Mouse (Mus musculus): ENCODE results near the gene Nup210l.
"Not testable (repeated sequence)": the region's sequence is repeated elsewhere in the genome, so short reads cannot be mapped to it uniquely, and the experiment has no call there.

Nup210l gene

DNA sequence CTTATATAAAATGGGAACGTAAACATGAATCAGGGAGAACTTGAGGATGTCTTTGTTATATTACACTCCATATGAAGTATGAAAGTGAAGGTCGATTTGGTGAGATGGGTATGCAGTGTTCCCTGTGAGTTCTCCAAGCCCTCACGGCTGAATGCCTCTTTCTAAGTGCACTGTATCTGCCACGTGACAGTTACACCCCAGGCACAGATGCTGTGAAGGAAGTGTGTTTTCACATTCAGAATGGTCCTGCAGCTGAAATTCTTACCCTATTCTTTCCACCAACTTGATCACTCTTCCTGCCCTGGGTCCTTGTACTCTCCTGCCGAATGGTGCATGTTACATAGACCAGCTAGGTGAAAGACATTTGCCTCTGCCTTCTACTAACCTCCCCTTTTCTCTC lies 6.0 kb upstream of the Nup210l start:
- DNase-seq, result no peak

- no peak for DNase-seq
These were observed 2.9 kb upstream of the Nup210l start for GRCm38 (mm10) chr3:90101010-90101409.

GRCm38 (mm10) chr3:90101673-90102072 lies 2.3 kb upstream of the Nup210l start:
- DNase-seq, result no peak

DNA sequence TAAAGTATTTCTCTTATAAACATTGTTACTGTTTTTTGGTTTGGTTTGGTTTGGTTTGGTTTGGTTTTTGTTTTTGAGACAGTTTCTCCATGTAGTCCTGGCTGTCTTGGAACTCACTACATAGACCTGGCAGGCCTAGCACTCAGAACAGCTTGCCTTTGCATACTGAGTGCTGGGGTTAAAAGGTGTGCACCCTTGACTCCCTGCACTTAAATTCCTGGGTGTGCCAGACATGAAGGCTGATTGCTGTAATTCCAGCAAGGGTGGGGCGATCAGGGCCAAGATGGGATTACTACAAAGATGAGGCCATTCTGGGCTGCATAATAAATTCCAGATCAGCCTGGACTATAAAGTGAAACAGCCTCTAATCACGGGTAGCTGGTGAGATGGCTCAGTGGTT lies 1.7 kb upstream of the Nup210l start:
- DNase-seq, result no peak

GRCm38 (mm10) chr3:90103176-90103575 lies 756 bp upstream of the Nup210l start:
- DNase-seq, result no peak

DNA sequence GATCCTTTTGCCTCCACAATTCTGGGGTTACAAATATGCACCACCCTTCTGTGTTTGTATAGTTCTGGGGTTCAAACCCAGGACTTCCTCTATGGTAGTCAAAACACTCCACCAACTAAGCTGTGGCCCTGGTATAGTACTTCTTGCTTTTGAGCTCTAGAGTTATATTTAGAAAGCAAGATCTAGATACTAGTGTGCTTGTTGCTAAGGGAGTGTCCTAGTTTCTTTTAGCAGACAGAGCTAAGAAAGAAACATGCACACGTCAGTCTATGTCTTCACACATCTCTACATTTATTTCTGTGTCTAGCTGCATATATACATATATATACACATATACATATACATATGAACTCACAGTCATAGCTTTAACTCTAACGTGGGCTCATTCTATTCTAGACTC lies 7.8 kb downstream of the Nup210l start:
- no peak for DNase-seq

DNA sequence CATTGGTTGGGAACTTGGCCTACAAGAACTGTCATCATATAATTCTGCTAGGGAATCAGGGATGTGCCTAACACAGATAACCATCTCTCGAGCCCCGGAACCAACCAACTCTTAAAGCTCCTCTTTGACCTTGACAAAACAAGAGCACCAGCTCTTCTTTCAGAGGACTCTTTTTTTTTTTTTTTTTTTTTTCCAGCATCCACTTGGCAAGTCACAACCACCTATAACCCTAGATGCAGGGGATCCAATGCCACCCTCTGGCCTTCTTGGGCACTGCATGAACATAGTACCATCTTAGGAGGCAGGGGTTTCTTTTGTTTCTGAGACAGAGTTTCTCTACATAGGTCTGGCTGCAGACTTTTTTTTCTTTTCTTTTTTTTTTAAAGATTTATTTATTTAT lies 10.4 kb downstream of the Nup210l start:
- no peak for DNase-seq

GRCm38 (mm10) chr3:90115526-90115925 lies 11.6 kb downstream of the Nup210l start:
- DNase-seq, result no peak

- DNase-seq, result no peak
These were observed 14.3 kb downstream of the Nup210l start for GRCm38 (mm10) chr3:90118132-90118790.

DNA sequence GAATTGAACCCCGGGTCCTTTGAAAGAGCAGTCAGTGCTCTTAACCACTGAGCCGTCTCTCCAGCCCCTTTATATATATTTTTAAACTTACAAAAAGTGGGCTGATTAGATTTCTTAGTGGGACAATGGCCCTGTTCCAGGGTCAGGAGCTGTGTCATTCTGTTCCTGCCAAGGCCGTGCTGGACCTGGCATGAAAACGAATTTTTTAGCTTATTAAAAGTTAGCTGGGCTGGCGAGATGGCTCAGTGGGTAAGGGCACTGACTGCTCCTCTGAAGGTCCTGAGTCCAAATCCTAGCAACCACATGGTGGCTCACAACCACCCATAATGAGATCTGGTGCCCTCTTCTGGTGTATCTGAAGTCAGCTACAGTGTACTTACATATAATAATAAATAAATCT lies 18.1 kb downstream of the Nup210l start:
- DNase-seq, result not testable (repeated sequence)

- no peak for DNase-seq
These were observed 21.8 kb downstream of the Nup210l start for GRCm38 (mm10) chr3:90125710-90126109.

DNA sequence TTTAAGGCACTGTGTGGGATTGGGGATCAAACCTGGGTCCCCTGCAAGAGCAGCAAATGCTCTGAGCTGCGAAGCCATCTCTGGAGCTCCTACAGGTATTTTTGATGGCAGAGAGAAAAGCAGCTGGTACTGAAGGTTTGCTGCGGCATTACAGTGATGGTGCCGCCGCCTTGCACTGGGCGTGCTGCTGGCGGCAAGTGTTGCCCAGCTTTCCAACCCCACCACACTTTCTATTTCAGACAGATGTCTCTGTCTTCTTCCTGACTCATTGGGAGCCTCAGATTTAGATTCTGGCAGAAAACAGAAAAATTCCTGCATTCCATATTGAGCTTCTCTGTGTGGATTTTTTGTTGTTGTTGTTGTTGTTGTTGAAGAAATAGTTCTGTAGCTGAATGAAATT lies 23.9 kb downstream of the Nup210l start:
- no peak for DNase-seq

DNA sequence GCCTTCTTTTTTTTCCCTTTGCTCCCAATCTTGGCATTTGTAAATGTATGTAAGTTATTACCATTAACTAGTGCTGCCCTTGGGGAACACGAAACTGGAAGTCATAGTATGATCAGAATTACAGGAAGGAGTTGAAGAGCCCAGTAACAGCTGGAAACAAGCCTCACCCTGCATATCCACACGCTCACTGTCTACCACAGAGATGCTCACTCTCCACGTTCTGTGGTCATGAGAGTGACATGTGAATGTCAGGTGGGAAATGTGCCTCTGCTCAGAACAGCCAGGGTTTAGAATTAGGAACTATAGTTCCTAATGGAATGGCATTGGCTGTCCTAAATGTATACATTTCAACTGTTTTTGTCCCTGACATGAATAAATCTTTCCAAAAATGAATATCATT lies 28.8 kb downstream of the Nup210l start:
- no peak for DNase-seq

GRCm38 (mm10) chr3:90133331-90133730 lies 29.4 kb downstream of the Nup210l start:
- no peak for DNase-seq

GRCm38 (mm10) chr3:90134483-90134882 lies 30.6 kb downstream of the Nup210l start:
- DNase-seq, result no peak

GRCm38 (mm10) chr3:90134993-90135392 lies 31.1 kb downstream of the Nup210l start:
- no peak for DNase-seq

- DNase-seq, result no peak
These were observed 32.7 kb downstream of the Nup210l start for GRCm38 (mm10) chr3:90136660-90137059.

DNA sequence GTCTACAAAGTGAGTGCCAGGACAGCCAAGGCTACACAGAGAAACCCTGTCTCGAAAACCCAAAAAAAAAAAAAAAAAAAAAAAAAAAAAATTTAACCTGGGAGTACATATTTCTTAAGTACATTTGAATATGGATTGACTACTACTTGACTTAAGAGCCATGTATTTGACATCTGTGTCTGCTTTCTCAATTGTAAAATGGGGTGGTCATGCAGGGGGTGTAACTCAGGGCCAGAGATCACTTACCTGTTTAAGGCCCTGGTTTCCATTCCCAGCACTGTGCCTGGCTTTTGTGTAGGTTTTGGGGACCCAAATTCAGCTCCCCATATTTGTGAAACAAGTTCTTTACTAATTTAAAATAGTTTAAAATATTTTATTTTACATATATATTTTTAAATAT lies 33.7 kb downstream of the Nup210l start:
- no peak for DNase-seq

DNA sequence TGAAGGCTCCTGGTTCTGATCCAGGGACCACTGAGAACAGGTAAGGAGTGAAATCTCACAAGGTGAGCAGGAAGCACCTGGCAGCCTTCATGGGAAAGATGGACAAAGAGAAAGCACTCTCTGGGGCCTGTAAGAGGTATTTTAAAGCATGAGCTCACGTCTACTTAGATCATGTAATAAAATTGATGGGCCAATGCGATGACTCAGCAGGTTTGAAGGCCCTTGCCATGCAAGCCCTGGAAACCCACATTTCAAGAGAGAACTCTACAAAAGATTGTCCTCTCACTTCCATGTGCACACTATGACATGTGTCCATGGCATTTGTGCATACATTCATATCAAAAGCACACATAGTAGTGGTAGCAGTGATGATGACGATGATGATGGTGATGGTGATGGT lies 36.0 kb downstream of the Nup210l start:
- no peak for DNase-seq

- no peak for DNase-seq
These were observed 41.5 kb downstream of the Nup210l start for GRCm38 (mm10) chr3:90145461-90145860.

DNA sequence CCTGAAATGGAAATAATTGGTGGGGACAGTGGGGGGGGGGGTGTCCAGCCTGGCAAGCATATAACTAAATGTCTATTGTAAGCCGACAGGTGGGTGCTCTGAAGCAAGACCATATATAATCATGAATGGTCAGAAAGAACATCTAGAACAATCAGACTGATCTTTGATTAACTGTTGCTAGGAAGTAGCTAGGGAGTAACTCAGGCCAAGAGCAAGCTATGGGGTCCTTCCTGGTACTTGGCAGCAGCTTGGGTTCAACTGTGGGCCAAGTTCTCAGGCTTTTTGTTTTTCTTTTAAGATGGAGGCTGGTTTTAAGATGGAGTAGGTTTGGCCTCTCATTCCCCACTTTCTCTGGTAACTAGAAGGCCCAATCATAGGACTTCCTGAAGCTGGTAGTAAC lies 42.7 kb downstream of the Nup210l start:
- DNase-seq, result no peak

DNA sequence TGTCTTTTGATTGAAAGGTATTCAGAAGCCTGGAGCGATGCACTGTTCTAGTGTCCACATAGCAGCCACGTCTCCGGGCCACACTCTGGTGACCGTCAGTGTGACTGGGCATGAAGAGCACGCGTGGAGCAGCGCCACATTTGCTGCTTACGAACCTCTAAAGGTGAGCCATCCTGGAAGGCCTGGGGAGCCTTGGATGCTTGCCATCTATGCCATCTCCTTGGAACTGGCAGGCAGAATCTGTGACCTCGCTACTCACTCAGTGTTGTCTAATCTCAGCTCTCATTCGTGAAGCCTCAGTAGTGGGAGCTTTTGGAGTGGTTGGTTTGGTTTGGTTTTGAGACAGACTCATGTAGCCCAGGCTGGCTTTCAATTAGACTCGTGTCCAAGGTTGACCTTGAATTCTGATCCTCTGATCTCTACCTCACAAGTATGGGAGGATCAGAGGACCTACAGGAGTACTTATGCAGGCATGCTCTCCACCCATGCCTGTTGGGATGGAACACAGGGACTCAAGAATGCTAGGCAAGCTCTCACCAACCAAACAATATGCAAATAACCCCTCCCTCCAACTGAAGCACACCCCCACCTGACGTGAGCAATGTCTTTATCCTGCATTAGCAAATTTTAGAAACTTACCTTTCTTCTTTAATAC lies 47.3 kb downstream of the Nup210l start:
- DNase-seq, result no peak

DNA sequence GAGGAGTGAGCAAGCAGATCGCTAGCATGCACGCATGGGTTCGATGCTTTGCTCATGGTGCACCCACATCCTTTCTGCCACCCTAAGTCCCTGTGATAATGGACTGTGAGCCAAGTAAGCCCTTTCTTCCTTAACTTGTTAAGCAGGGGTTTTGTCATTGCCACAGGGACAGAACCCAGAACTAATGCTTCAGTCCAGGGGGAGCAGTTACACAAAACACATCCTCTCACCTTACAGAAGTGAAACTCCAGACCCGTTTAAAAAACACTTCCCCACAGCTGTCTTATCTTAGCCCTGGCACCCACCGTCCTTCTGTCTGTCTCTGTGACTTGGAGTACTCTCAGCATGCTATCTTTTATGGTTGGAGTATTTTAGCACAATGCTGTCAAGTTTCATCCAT lies 52.1 kb downstream of the Nup210l start:
- DNase-seq, result no peak

- DNase-seq, result peak; percentile 4
These were observed 55.8 kb downstream of the Nup210l start for GRCm38 (mm10) chr3:90159757-90160156.

- no peak for DNase-seq
These were observed 57.6 kb downstream of the Nup210l start for GRCm38 (mm10) chr3:90161541-90161940.

All from right cerebral cortex, postnatal 4 days (tissue).